Mouse (Mus musculus) spleen, embryonic (tissue): ENCODE results near the gene Nid2.

ENCODE experiments used
- CTCF ChIA-PET: fragments of 350-600 bp; sonication (Branson Sonifier 250); formaldehyde crosslinking; loops from one replicate; lab custom pipeline; 2022; lab: Charles Lee

Gene Nid2

GRCm38 (mm10) chr14:19777365-19777764 lies 26.3 kb downstream of the Nid2 start:
- CTCF ChIA-PET: no interaction called here

- CTCF ChIA-PET: no interaction called here
Observed at GRCm38 (mm10) chr14:19777945-19778344, 26.9 kb downstream of the Nid2 start.

- CTCF ChIA-PET: no interaction called here
Observed at GRCm38 (mm10) chr14:19785797-19786588, 34.9 kb downstream of the Nid2 start.

- CTCF ChIA-PET: no interaction called here
Observed at GRCm38 (mm10) chr14:19788443-19788842, 37.4 kb downstream of the Nid2 start.

GRCm38 (mm10) chr14:19794881-19795280 lies 43.8 kb downstream of the Nid2 start:
- CTCF ChIA-PET: no interaction called here

GRCm38 (mm10) chr14:19796541-19797304 lies 45.7 kb downstream of the Nid2 start:
- CTCF ChIA-PET: no interaction called here

- CTCF ChIA-PET: interaction anchor here (0.7 kb wide), 1 partner anchor 17 kb away, joined by 3 read pairs; no protein-coding TSS in a partner anchor
Observed at GRCm38 (mm10) chr14:19800485-19800884, 49.4 kb downstream of the Nid2 start.

GRCm38 (mm10) chr14:19801474-19802215 lies 50.6 kb downstream of the Nid2 start:
- CTCF ChIA-PET: no interaction called here

GRCm38 (mm10) chr14:19803222-19803621 lies 52.2 kb downstream of the Nid2 start:
- CTCF ChIA-PET: no interaction called here

GRCm38 (mm10) chr14:19803623-19804022 lies 52.6 kb downstream of the Nid2 start:
- CTCF ChIA-PET: no interaction called here

- CTCF ChIA-PET: no interaction called here
Observed at GRCm38 (mm10) chr14:19807339-19807738, 56.3 kb downstream of the Nid2 start.

- CTCF ChIA-PET: no interaction called here
Observed at GRCm38 (mm10) chr14:19807858-19808257, 56.8 kb downstream of the Nid2 start.

GRCm38 (mm10) chr14:19809934-19810333 lies 58.9 kb downstream of the Nid2 start:
- CTCF ChIA-PET: no interaction called here

GRCm38 (mm10) chr14:19813061-19813460 lies 62.0 kb downstream of the Nid2 start:
- CTCF ChIA-PET: no interaction called here

- CTCF ChIA-PET: interaction anchor here (0.6 kb wide), 1 partner anchor 85 kb away, joined by 5 read pairs; no protein-coding TSS in a partner anchor
Observed at GRCm38 (mm10) chr14:19817949-19818348, 66.9 kb downstream of the Nid2 start.

GRCm38 (mm10) chr14:19821686-19822085 lies 70.6 kb downstream of the Nid2 start:
- CTCF ChIA-PET: interaction anchor here (0.6 kb wide), 1 partner anchor 1664 kb away, joined by 7 read pairs; no protein-coding TSS in a partner anchor

- CTCF ChIA-PET: no interaction called here
Observed at GRCm38 (mm10) chr14:19823321-19824142, 72.5 kb downstream of the Nid2 start, which contains the start of gene Rtraf. Rtraf (minus strand) TSS chr14:19823824.

GRCm38 (mm10) chr14:19825481-19825880 lies 74.4 kb downstream of the Nid2 start:
- CTCF ChIA-PET: no interaction called here

- CTCF ChIA-PET: interaction anchor here (0.7 kb wide), 1 partner anchor 190 kb away, joined by 13 read pairs; no protein-coding TSS in a partner anchor
Observed at GRCm38 (mm10) chr14:19836289-19836688, 85.2 kb downstream of the Nid2 start.

- CTCF ChIA-PET: interaction anchor here (0.6 to 1.9 kb wide), 5 partner anchors 54 to 233 kb away, joined by 3 to 6 read pairs (median 4); no protein-coding TSS in a partner anchor
Observed at GRCm38 (mm10) chr14:19839600-19840332, 88.7 kb downstream of the Nid2 start.
